Mouse (Mus musculus): ENCODE results near the gene Exosc10. TPM values are rescaled to one million over a fixed set of nuclear protein-coding genes. Genes with fewer than 3 reads are reported as not detected.

Gene Exosc10
- polyA plus RNA-seq, 1 experiment, result 11.3 TPM

DNA sequence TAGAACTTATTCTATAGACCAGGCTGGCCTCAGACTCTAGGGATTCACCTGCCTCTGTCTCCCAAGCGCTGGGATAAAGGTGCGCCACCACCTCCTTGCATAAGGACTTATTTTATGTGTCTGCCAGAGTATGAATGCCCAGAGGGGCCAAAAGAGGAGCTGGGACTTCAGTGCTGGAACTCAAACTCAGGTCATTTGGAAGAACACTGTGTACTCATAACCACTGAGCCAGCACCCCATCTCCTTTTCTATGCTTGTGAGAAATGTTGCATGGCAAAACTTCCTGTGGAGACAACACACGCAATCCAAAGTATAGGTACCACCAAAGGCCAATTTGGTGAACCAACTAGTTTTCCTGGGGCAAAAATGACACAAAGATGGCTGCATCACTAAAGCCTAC, 38.5 kb downstream of the Exosc10 start:
- H3K4me3 ChIP-seq (ENCODE audit: low read depth, low read length), result no peak overlapping the region
- WGBS, result 97% methylated on average over 3 of the region's 3 CpGs
- no peaks in the 10 kb centered on the region for H3K27me3 ChIP-seq (ENCODE audit: control insufficient read depth, insufficient read depth, low read length)
- TF ChIP-seq POLR2A (IDR thresholded peaks at IDR 0.05; ENCODE audit: low read depth, low read length) (no peak), CTCF (IDR thresholded peaks at IDR 0.05; ENCODE audit: extremely low read depth, insufficient read length, insufficient replicate concordance, low read depth, low read length) (no peak)
- peaks cover 7% of the 10 kb centered on the region; the same call in 1 of the 2 replicates for H3K4me1 ChIP-seq (ENCODE audit: control insufficient read depth, insufficient read depth, insufficient read length, low read length)
- peaks cover 14% of the 10 kb centered on the region; the same call in 1 of the 2 replicates for H3K36me3 ChIP-seq (ENCODE audit: control insufficient read depth, insufficient read depth, low read length)
- H3K27ac ChIP-seq (ENCODE audit: insufficient read depth, low read depth, low read length), result no peak overlapping the region

DNA sequence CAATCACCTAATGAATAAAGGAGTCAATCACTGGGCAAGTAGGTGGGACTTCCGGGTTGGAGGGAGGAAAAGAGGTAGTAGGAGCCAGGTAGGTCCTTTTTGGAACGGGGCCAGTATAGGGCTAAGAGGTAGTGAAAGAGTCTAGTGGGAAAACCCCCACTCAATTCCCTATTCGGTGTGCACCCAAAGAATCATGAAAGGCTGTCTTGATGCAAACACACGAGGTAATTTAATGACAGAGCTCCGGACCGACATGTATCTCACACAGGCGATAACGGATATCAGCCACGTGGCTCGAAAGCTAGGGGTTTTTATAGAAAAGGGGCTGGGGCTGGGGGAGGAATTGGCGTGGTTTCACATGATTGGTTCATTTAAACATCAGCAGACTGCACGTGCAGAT, 40.6 kb downstream of the Exosc10 start:
- no peak overlapping the region for H3K27ac ChIP-seq (ENCODE audit: insufficient read depth, low read depth, low read length)
- peaks cover 14% of the 10 kb centered on the region; the same call in 1 of the 2 replicates for H3K36me3 ChIP-seq (ENCODE audit: control insufficient read depth, insufficient read depth, low read length)
- peaks cover 3% of the 10 kb centered on the region; the same call in 1 of the 2 replicates for H3K4me1 ChIP-seq (ENCODE audit: control insufficient read depth, insufficient read depth, insufficient read length, low read length)
- no peak overlapping the region for H3K4me3 ChIP-seq (ENCODE audit: low read depth, low read length)
- no peaks in the 10 kb centered on the region for H3K27me3 ChIP-seq (ENCODE audit: control insufficient read depth, insufficient read depth, low read length)
- 94% methylated on average over 12 of the region's 12 CpGs for WGBS
- TF ChIP-seq POLR2A (IDR thresholded peaks at IDR 0.05; ENCODE audit: low read depth, low read length) (no peak), CTCF (IDR thresholded peaks at IDR 0.05; ENCODE audit: extremely low read depth, insufficient read length, insufficient replicate concordance, low read depth, low read length) (no peak)

DNA sequence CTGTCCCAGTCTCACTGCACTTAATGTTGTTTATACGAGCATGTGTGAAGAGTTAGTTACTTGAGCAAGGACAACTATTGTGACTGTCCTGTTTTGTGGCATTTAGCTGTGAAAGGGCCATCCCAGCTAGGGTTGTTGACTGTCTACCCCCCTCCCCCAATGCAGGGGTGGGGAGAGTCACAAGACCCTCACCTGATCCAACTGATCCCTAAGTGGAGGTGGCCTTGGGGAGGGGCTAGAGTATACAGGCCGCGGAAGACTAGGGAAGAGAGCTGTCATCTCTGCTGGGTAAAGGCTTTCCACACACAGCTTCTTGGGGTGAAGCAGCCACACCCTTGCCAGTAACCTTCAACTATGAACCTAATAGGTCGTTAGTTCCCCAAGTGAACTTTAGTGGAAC, 42.1 kb downstream of the Exosc10 start:
- H3K27me3 ChIP-seq (ENCODE audit: control insufficient read depth, insufficient read depth, low read length), result no peaks in the 10 kb centered on the region
- H3K27ac ChIP-seq (ENCODE audit: insufficient read depth, low read depth, low read length), result no peak overlapping the region

GRCm38 (mm10) chr4:148601871-148602270, 43.6 kb downstream of the Exosc10 start:
- no peaks in the 10 kb centered on the region for H3K27me3 ChIP-seq (ENCODE audit: control insufficient read depth, insufficient read depth, low read length)
- no peak overlapping the region for H3K4me3 ChIP-seq (ENCODE audit: low read depth, low read length)
- 74% methylated on average over 4 of the region's 4 CpGs for WGBS
- H3K4me1 ChIP-seq (ENCODE audit: control insufficient read depth, insufficient read depth, insufficient read length, low read length), result peaks cover 3% of the 10 kb centered on the region; the same call in 1 of the 2 replicates
- 0 out of 2 replicates have a peak, but pooled peaks cover 1% of the 10 kb centered on the region for H3K36me3 ChIP-seq (ENCODE audit: control insufficient read depth, insufficient read depth, low read length)
- H3K27ac ChIP-seq (ENCODE audit: insufficient read depth, low read depth, low read length), result no peak overlapping the region
- TF ChIP-seq CTCF (IDR thresholded peaks at IDR 0.05; ENCODE audit: extremely low read depth, insufficient read length, insufficient replicate concordance, low read depth, low read length) (no peak), POLR2A (IDR thresholded peaks at IDR 0.05; ENCODE audit: low read depth, low read length) (no peak)

More for the DNA sequence above, 42.1 kb downstream of the Exosc10 start:
- H3K36me3 ChIP-seq (ENCODE audit: control insufficient read depth, insufficient read depth, low read length), result peaks cover 7% of the 10 kb centered on the region; the same call in 1 of the 2 replicates
- H3K4me3 ChIP-seq (ENCODE audit: low read depth, low read length), result no peak overlapping the region
- peaks cover 3% of the 10 kb centered on the region; the same call in 1 of the 2 replicates for H3K4me1 ChIP-seq (ENCODE audit: control insufficient read depth, insufficient read depth, insufficient read length, low read length)
- WGBS, result 71% methylated on average over 4 of the region's 4 CpGs
- TF ChIP-seq CTCF (IDR thresholded peaks at IDR 0.05; ENCODE audit: extremely low read depth, insufficient read length, insufficient replicate concordance, low read depth, low read length) (no peak), POLR2A (IDR thresholded peaks at IDR 0.05; ENCODE audit: low read depth, low read length) (no peak)

DNA sequence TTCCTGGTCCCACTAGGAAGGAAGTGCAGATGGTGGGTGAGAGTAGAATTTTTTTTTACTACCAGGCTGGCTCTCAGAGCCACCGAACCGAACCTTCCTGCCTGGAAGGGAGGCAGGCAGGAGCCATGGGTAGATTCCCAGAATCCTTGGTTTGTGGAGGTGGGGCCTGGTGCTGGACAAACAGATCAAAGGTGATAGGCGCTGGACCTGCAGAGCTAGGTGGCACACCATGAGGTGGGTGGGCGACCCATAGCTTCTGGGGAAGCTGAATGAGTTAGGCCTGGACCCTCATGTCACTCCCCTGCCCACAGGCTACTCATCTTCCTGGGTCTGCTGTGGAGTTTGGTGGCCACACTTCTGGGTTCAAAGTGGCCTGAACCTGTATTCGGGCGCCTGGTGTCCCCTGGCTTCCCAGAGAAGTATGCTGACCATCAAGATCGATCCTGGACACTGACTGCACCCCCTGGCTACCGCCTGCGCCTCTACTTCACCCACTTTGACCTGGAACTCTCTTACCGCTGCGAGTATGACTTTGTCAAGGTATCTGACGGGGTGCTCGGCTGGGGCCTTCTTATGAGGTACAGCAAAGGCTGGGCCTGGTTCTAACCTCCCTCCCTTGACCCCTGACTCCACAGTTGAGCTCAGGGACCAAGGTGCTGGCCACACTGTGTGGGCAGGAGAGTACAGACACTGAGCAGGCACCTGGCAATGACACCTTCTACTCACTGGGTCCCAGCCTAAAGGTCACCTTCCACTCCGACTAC, 44.3 kb downstream of the Exosc10 start, which contains the start of gene Masp2:
TSS of gene Masp2 (plus strand) at position 198 of the 764 bp plus-strand sequence.
- 90% methylated on average over 14 of the region's 14 CpGs for WGBS
- H3K4me3 ChIP-seq (ENCODE audit: low read depth, low read length), result no peak within 1 kb of the TSS
- TF ChIP-seq CTCF (IDR thresholded peaks at IDR 0.05; ENCODE audit: extremely low read depth, insufficient read length, insufficient replicate concordance, low read depth, low read length) (no peak), POLR2A (IDR thresholded peaks at IDR 0.05; ENCODE audit: low read depth, low read length) (no peak)
- peaks cover 3% of the 10 kb centered on the region; the same call in 1 of the 2 replicates for H3K4me1 ChIP-seq (ENCODE audit: control insufficient read depth, insufficient read depth, insufficient read length, low read length)
- H3K27me3 ChIP-seq (ENCODE audit: control insufficient read depth, insufficient read depth, low read length), result no peaks in the 10 kb centered on the region
- no peaks in the 10 kb centered on the region for H3K36me3 ChIP-seq (ENCODE audit: control insufficient read depth, insufficient read depth, low read length)
- no peak within 1 kb of the TSS for H3K27ac ChIP-seq (ENCODE audit: insufficient read depth, low read depth, low read length)

DNA sequence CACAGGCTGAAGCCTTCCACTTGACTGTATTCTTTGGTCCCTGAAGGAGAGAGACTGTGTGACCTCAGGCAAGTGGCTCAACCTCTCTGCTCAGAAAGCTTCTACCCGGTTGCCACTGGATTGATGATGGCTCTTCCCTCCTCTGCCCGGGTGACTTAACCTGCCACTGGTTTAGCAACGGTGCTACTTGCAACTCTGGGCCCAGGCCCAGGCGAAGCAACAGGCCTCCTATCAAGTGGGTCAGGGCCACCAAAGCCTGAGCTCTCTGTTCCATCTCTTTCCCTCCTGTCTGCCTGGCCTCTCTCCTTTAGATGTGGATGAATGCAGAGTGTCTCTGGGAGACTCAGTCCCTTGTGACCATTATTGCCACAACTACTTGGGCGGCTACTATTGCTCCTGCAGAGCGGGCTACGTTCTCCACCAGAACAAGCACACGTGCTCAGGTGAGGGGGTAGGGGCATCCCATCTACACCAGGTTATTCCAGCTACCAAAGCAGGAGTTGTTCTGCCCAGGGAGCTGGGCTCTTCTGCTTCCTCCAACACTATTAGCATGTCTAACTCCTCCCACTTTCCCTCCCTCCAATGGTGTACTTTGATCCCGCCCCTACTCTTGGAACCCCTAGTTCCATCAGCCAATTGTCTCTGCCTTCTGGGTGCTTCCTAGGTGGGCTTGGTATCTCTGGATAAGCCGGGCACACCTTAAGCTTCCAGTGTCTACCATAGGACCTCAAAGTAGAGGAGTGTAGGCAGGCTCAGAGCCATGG, 45.3 kb downstream of the Exosc10 start:
- Histone ChIP-seq H3K4me3 (ENCODE audit: low read depth, low read length) (no peak overlapping the region), H3K4me1 (ENCODE audit: control insufficient read depth, insufficient read depth, insufficient read length, low read length) (peaks cover 3% of the 10 kb centered on the region; the same call in 1 of the 2 replicates), H3K27me3 (ENCODE audit: control insufficient read depth, insufficient read depth, low read length) (no peaks in the 10 kb centered on the region), H3K27ac (ENCODE audit: insufficient read depth, low read depth, low read length) (no peak overlapping the region), H3K36me3 (ENCODE audit: control insufficient read depth, insufficient read depth, low read length) (no peaks in the 10 kb centered on the region)
- TF ChIP-seq POLR2A (IDR thresholded peaks at IDR 0.05; ENCODE audit: low read depth, low read length) (no peak), CTCF (IDR thresholded peaks at IDR 0.05; ENCODE audit: extremely low read depth, insufficient read length, insufficient replicate concordance, low read depth, low read length) (no peak)
- 77% methylated on average over 10 of the region's 10 CpGs for WGBS

GRCm38 (mm10) chr4:148604141-148604540, 45.9 kb downstream of the Exosc10 start:
- 72% methylated on average over 7 of the region's 7 CpGs for WGBS
- no peak overlapping the region for H3K4me3 ChIP-seq (ENCODE audit: low read depth, low read length)

More at GRCm38 (mm10) chr4:148604141-148604540, 45.9 kb downstream of the Exosc10 start:
- Histone ChIP-seq H3K27ac (ENCODE audit: insufficient read depth, low read depth, low read length) (no peak overlapping the region), H3K36me3 (ENCODE audit: control insufficient read depth, insufficient read depth, low read length) (no peaks in the 10 kb centered on the region), H3K27me3 (ENCODE audit: control insufficient read depth, insufficient read depth, low read length) (no peaks in the 10 kb centered on the region), H3K4me1 (ENCODE audit: control insufficient read depth, insufficient read depth, insufficient read length, low read length) (peaks cover 3% of the 10 kb centered on the region; the same call in 1 of the 2 replicates)
- TF ChIP-seq CTCF (IDR thresholded peaks at IDR 0.05; ENCODE audit: extremely low read depth, insufficient read length, insufficient replicate concordance, low read depth, low read length) (no peak), POLR2A (IDR thresholded peaks at IDR 0.05; ENCODE audit: low read depth, low read length) (no peak)
